Mouse (Mus musculus) adrenal gland, postnatal 4 days (tissue): ENCODE measurements around the gene Kcne1l. TPM values are rescaled to one million over a fixed set of nuclear protein-coding genes. Genes with fewer than 3 reads are reported as not detected.

ENCODE experiments used
- DNase-seq, 2 experiments: peaks; one replicate each; pipeline ENCODE4 v3.0.0; 2021 to 2022; ENCODE audit warnings: low spot score in 2 of 2, mixed read lengths in 2 of 2
- long read RNA-seq, 2 experiments: library from polyadenylated mRNA; stranded (forward); transcript quantifications; one replicate each; pipeline ENCODE4 v2.0.0; 2021
- total RNA-seq, 2 experiments: library from RNA; stranded (reverse); gene quantifications; 2 replicates each; pipeline ENCODE4 v1.2.3; 2021

The Kcne1l gene
- 1 to 10 TPM; 4.0 to 4.5 TPM for total RNA-seq
- long read RNA-seq, experiment 1, partial matches to known transcripts, result 0 of 3 reads
- long read RNA-seq, experiment 1, other reads (novel, unspliced or antisense), result 0 of 3 reads
- long read RNA-seq, experiment 2, partial matches to known transcripts, result 0 of 1 reads
- long read RNA-seq, experiment 2, other reads (novel, unspliced or antisense), result 0 of 1 reads

DNA sequence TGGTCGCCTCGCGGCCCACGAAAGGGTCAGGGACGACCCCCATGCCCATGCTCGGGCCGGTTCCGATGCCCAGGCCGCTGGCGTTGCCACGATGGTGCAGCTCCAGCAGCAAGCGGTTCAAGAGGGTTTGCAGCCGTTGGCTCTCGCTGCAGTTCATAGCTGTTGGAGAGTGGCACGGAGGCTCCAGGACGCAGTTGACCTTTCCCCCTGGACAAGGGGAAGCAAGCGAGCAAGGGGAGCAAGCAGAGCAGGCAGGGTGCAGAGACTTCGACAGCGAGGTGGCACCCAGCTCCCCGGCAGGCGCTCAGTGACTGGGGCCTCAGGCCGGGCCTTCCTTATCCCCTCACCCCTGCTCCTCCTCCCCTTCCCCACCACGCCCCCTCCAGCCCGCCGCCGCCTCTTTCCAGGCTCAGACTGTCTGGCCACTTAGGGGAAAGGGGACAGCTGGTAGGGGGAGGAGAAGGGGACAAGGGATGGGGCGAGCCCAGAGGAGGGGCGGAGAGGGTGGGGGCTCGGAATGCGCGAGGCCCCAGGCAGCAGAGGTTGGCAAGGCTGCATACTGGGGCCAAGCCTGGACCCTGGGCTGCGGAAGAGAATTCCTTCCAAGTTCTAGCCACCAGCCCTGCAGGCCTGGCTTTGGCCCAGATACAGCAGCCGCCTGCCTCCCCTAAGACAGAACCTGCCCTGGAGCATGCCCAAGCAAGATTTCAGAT, at the start of gene Kcne1l:
Gene Kcne1l, minus strand, starts transcription at position 426 of the 713 bp plus-strand sequence.
- no peak for DNase-seq

DNA sequence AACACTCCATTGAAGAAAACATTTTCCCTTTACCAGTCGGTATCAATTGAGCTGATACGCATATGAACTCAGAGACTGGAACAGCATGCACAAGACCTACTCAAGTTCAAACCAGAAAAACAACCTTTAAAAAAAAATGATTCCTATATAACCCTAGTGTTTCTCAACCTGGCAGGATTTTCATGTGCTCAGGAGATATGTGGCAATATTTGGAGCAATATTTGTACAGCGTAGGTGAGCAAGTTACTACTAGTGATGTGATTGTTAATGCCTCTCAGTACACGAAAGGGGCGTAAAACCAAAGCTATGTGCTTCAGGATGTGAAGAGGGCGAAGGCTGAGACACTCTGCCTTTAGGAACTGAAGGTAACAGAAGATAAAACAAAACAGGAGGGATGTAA, 30.1 kb upstream of the Kcne1l start:
- no peak for DNase-seq

DNA sequence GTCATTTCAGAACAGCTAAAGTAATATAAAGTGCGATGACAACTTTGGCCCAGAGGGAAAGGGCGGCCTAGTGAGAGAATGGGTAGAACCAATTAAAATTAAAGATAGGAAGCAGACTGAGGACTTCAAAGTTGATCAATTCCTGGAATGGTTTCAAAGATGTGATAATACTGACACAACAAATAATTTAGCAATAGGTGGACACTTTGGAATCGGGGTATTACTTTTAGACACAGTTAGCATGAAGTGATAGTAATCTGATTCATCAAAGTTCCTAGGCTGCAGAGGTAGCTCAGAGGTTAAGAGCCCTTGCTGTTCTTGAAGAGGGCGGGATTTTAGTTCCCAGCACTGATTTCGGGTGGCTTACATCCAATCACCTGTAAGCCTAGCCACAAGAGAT, 29.4 kb upstream of the Kcne1l start:
- DNase-seq, result no peak

DNA sequence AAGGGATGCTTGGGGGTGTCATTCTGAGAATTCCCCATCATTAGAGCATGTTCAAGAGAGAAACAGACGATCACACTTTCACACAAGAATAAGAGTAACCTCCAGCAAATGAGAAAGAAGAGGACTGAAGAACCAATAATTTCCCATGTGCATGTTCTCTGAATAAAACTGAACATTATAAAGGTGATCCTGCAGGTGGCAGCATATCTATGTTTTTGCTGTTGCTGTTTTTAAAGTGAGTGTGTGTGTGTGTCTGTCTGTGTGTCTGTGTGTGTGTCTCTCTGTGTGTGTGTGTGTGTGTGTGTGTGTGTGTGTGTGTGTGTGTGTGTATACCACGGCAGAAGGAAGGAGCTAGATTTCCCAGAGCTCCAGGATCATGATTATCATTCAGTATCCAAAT, 19.7 kb upstream of the Kcne1l start:
- DNase-seq, result no peak

DNA sequence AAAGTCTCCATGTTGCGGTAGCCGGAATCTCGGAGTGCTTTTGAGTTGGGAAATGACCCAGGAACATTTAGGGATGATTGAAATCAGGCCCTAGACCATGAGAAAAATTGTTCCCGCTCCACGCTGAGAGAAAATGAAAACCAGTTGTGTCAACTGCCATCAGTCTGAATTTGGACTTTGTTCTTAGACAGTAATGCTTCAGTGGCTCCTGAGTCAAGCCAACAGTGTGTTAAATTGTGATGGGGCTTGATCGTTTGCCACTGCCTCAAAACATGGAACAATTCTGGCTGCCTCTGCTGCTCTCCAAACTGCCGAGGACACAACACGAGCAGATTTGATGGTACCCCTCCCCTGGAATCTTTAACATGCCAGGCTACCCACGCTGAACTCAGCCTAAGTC, 10.0 kb upstream of the Kcne1l start:
- no peak for DNase-seq

DNA sequence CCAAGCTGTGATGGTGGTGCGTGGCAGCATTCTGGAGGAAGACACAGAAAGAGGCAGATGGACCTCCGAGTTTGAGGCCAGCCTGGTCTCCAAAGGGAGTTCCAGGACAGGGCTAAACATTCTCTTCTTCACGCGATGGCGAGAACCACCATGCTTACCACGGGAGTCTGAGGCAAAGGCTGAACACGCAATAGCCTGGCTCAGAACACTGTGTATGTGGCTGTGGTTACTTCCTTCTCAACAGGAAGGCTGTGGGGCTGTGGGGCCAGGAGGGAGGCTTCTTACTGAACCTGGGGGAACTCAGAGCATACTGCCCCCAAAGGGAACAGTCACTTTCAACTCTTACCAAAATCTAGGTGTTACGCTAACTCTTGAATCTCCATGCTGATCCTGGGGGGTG, 9.2 kb upstream of the Kcne1l start:
- no peak for DNase-seq

DNA sequence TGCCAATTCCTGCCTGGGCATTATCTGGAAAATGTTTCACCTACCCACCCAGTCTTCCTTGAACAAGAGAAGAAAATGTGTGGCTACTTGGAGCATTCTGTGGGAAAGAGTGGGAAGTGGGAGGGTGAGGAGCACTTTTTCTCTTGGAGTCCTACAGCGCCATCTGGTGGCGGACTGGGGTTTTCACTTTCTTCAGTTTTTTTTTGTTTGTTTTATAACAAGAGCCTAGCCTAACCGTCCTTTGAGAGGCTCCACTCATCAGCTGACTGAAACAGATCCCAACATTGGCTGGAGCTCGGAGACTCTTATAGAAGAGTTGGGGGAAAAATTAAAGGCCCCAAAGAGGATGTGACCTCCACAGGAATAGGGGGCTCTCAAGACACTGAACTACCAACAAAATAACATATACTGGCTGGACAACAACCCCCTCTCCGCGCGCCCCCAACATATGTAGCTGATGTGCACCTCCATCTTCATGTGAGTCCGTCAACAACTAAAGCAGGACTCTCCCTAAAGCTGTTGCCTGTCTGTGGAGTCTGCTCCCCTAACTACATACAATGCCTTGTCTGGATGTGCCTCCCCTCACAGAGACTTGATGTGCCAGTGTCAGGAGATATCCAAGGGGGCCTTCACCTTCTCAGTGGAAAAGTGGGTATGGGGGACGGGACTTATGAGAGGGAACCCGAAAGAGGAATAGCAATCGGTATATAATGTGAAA, 8.4 kb upstream of the Kcne1l start:
- peak in 1 of 2 experiments; percentile 25 for DNase-seq

DNA sequence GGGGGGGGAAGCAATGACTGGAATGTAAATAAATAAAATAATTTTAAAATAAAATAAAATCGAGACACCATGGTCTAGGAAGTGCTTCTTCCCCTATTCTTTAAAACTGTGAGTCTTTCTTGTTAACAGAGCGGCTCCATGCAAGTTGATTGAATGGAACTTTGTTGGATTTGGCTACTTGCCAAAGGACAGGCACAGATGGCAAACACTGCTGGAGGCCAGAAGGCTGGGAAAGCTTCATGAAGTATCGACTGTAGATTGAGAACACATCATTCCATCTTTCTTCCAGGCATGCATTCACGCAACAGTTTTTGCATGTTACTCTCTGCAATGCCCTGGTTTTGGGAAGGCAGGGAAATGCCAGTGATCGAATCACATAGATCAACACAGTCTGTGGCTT, 4.3 kb upstream of the Kcne1l start:
- DNase-seq, result no peak

DNA sequence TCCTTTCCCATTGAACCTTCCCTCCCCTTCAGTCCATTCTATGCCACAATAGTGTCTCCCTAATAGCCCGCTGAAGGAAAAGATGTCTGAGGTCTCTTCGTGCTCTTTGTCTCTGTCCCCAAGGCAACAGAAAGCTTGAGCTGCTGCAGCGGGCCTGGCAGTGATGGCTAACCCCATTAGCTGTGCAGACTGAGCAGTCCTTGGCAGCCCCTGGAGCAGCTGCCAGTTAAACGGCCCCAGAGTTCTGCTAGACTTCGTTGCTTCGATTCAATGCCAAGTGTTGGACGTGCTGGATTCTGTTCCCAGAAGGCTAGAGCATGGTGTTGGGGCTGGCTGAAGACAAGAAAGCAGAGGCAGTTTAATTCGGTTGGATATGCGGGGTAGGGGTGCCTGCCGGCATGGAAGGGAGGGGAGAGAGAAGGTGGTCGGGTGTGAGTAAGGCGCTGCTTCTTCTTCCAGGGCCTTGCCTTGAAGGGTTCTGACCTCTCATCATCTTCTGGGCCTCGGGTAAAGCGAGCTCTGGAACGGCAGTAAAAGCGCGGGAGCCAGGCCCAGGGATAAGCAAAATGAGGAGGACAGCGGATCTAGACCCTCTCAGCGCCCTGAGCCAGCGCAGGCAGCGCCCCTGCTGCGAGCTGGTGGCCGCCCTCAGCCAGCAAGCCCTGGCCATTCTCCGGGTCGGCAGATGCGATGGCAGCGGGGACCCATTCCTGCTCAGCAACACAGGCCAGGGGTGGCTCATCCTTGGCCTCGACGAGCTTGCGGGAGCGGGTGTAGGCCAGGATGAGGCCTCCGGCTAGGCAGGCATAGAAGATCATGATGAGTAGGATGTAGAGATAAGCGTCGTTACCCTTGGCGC, 855 bp downstream of the Kcne1l start:
- DNase-seq, result no peak

DNA sequence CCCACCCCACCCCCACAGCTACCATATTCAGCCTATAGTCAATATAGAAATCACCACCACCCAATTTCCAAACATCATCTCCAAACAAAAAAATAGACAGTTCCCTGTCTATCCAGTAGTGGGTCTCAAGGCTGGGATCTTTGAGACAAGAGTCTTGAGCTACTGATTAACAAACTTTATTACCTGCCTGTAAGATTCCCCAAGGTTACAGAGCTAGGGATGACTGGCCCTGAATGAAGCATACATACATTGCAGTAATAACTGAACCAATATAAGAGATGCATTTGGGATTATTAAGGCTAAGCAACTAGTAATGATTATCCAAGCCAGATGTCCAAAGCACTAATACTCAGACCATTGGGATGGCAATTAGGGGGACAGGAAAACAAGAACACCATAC, 1.5 kb downstream of the Kcne1l start:
- DNase-seq, result no peak

DNA sequence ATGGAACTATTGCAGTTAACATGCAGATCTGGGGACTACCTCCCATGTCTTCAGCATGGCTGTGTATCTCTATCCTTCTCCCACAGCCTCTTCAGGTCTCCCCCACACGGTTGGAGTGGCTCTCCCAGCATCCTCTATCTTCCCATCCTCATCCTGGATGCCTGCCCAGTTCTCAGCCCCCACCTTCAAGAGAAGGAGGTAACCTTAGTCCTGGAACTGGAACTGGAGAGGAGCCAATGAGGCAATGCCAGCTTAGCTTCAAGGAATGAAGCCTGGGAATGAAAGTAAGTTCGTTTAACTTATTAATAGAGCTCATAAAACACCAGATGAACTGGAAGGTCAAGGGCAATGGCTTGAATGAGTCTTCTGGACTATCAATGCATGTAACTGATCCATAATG, 2.6 kb downstream of the Kcne1l start:
- no peak for DNase-seq

DNA sequence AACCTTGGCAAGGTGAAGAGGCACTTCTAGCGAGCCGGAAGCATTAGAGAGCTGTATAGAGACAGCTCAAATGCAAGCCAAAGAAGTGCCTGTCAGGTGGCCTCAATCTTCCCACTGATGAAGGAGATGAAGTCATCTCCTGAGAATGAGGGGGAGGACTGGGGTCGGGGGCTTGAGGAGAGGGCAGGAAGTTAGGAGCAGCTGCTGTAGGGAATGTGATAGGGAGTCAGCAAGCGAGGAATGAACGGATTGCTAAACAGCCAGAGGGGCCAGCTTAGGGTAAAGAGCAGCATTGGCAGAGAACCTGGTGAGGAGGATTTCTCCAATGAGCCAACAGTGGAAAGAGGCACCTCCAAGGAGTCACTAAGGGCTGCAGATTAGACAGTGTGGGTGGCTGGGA, 20.2 kb downstream of the Kcne1l start:
- DNase-seq, result no peak

DNA sequence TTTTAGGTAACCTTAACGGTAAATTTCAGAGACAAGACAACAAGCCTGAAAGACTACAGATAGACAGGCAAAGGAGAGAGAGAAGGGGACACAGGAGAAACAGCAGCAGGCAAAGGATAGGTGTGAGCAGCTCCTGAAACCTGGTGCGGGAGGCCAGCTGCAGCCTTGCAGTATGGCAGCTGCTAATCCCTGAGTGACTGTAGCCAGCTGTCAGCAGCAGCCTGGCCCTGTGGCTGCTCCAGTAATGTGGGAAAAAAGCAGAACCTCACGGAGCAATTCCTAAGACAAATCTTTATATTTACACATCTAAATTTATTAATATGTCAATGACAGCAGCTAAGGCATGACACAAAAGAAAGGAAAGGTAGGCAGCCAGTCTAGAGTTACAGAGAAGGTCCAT, 29.5 kb downstream of the Kcne1l start:
- no peak for DNase-seq

DNA sequence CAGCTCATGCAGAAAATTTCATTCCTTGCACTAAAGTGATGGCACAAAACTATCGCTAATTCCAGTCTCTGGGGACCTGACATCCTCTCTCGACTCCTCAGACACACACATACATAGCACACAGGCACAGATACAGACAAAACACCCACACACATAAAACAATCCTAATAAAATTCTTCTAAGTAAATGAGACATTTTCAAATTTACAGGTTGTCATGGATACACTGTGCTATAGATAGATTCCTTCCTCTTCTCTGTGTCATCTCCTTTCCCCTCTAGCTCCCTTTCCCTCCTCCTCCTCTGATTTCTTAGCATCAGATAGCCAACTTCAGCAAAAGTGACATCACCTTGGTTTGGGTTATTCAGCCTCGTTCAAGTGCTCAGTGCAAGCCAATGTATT, 30.1 kb downstream of the Kcne1l start:
- DNase-seq, result no peak

Other genes with a start within 250 kb of the Kcne1l start
- gene Gucy2f, start 109.4 kb downstream of the Kcne1l start, total RNA-seq, result under 1 TPM in 1 of 2 experiments, not detected in 1; 0.06 TPM
- 10 to 100 TPM; 16.6 to 17.1 TPM for gene Nxt2, start 79.5 kb downstream of the Kcne1l start, total RNA-seq
- 100 to 1,000 TPM; 132 to 144 TPM for gene Acsl4, start 84.2 kb upstream of the Kcne1l start, total RNA-seq